Mouse (Mus musculus) R1 (cell line): ENCODE results near the gene Prdm5.

Experiments used
- DNase-seq: peaks from one replicate; pipeline ENCODE4 v3.0.0-alpha.2; 2018; ENCODE audit warnings: low read depth, low spot score

The Prdm5 gene

DNA sequence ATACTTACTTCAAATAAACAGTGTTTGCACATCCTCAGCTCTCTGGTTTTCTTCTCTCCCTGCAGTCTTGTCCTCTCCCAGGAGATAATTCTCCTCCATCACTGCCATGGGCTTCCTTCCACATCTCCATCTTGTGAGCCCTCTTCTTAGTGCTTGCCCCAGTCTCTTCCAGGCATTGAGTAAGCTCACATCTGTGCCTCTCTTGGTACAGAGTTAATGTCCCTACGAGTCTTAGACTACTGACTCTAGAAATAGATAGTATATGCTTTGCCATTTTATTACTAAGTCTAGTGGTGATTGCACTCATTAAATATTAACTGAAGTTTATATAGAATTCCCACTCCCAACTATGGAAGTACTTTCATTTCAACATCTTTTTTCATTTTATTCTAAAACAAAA lies 154.0 kb downstream of the Prdm5 start:
- DNase-seq = peak; percentile 16

DNA sequence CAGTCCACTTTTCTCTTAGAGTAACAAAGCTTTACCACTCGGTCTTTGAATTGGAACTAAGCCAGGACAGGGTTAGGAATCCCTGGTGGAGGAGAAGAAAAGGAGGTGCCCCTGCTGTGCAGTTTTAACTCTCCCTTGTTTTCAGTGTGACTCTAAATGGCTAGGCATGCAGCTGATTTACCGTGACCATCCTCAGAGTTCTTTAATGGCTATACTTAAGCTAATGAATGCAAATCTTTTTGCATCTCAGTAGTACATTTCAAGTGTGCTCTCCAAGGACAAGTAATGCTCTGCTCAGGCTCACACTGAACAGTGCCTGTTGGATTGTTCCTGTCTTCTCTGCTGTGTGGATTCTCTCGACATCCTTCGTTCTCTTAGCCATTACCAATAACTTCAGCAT lies 154.4 kb downstream of the Prdm5 start:
- DNase-seq = peak; percentile 94

DNA sequence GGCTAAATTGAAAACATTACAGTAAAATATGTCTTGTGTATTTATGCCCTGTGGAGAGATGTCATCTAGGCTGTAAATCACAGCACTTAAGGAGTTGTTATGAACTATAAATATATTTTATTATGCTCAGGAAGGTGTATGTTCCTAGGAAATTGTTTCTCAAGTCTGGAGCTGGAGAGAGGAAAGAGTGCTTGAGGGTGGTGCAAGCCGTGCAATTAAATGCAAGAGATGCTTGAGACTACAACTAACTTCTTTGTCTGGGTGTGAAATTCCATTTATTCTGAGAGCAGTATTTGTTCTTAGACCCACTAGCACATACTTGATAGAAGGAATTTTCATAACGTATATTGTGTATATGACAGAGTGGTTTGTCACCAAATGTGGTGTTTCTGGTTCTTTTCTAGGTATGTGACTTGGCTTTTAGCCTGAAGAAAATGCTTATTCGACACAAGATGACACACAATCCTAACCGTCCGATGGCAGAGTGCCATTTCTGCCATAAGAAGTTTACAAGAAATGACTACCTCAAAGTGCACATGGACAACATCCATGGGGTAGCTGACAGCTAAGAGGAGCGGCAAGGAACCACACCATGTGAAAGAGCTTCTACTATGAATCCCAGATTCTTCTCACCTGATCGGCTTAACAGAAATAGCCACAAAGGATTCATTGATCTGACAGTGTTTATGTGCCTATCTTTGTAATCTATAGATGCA lies 156.9 kb downstream of the Prdm5 start:
- no peak for DNase-seq

DNA sequence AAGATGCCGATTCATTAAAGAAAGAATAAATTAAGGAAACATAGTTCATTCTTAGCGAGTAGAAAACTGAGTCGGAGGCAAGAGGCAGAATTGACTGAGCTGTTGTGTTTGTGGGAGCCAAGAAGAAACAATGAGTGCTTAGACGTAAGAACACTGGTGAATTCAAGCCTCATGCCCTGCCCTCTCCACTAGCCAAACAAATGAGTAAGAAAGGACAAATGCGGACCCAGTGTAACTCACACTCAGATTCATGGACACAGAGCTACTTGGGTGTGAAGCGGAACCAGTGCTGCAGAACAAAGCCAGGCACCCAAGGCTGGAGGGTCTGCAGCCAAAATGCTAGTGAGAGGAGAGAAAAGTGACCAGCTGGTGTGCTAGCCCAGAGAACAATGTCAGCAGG lies 171.7 kb downstream of the Prdm5 start:
- DNase-seq = no peak

DNA sequence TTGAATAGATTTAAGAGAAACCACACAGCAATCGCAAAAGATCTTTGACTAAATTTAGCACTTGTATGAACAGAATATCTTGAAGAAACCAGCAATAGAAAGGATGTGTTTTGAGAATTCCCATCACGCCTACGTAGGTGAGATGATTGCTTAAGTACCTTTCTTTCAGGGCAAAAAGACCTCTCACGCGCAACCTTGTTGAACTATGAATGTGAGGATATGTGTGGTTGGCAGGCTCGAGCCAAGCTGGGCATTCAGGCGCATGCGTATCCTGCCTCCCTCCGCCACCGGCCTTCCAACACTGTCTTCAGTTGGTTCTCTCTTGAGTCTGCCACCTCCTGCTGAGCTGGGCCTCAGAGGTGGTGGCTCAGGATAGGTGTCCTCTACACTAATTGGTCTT lies 173.5 kb downstream of the Prdm5 start, which contains the start of gene 4930544G11Rik:
Gene 4930544G11Rik (plus strand): TSS at position 301 of the 400 bp plus-strand sequence.
- DNase-seq = no peak

DNA sequence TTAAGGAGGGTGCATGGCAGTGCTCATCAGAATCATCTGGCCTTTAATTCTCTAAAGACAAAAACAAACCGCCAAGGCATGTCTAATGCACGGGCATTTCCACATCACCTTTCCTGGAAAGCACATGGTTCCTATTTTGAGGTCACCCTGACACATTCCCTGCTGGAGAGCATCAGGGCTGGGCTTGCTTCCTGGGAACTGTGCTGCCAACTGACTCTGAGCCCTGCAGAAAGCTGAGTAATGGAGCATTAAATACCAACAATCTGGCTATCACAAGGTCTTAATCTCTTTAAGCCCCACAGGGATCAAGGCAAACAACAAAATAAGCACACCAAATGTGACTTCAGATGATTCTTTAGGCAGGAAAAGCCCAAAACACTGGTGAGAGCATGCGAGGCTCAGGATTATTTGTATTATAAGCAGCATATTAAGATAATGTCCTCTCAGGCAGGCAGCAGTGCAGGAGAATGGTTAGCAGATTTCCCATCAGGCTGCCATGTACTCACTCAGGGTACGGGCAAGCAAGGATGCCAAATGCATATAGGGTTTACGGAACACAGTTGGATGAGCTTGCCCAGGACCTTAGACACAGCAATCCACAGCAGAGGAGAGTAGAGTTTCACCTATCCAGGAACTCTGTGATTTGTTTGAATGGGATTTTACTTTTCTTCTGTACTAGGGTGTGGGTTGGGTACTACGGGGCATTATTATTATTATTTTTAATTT lies 190.8 kb downstream of the Prdm5 start:
- no peak for DNase-seq

DNA sequence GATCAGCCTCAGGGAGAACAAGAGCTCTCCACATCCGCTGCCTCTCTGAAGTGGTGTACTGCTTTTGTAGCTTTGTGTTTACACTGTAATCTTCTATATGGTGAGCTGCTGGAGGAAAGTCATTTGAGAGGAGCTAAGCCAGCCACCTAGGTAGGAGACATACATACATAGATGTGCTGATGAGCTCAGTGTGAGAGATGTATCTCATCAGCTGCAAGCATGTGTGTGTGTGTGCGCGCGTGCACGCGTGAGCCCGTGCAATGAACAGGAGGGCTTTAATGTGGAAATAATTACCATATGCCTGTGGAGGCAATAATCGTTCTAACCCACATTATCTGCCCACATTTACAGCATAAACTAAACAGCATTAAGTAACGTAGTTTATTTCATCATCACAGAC lies 191.6 kb downstream of the Prdm5 start:
- DNase-seq = no peak
